Mouse (Mus musculus) gastrocnemius, adult 18-20 months (tissue): Measurements from ENCODE around the gene Gm10600. TPM values are rescaled to one million over a fixed set of nuclear protein-coding genes. Genes with fewer than 3 reads are reported as not detected.
"Not testable (repeated sequence)": the region's sequence is repeated elsewhere in the genome, so short reads cannot be mapped to it uniquely, and the experiment has no call there.

Source experiments
- DNase-seq: peaks from one replicate; pipeline ENCODE4 v3.0.0; 2021; ENCODE audit warnings: low spot score
- long read RNA-seq, 2 experiments: library from polyadenylated mRNA; stranded (forward); transcript quantifications; one replicate each; pipeline ENCODE4 v2.0.0; 2021
- total RNA-seq, 2 experiments: library from RNA; stranded (reverse); gene quantifications; 2 replicates each; pipeline ENCODE4 v1.2.3; 2021

Gene Gm10600
- under 1 TPM; 0.96 to 1.00 TPM for total RNA-seq
- long read RNA-seq, experiment 1, result 0 reads
- long read RNA-seq, experiment 2, result 0 reads

DNA sequence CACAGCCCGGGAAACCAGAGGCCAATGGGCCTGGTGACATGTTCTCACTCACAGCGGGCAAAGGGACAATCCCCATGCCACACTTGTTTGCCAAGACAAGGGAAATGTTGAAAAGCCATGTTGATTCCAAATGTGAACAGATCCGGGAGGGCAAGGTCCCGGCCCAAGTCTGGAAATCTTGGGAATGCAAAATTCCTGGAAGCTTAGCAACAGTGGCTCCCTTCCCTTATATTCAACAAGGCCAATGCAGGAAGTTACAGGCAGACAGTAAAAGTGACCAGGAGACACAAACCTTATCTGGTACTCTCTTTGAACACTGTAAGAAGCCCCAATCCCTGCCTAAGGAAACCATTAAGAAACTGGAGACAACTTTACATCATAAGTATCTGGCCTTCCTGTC lies at the start of gene Gm10600:
TSS of gene Gm10600 (plus strand) at position 301 of the 400 bp plus-strand sequence.
- DNase-seq, result not testable (repeated sequence)

DNA sequence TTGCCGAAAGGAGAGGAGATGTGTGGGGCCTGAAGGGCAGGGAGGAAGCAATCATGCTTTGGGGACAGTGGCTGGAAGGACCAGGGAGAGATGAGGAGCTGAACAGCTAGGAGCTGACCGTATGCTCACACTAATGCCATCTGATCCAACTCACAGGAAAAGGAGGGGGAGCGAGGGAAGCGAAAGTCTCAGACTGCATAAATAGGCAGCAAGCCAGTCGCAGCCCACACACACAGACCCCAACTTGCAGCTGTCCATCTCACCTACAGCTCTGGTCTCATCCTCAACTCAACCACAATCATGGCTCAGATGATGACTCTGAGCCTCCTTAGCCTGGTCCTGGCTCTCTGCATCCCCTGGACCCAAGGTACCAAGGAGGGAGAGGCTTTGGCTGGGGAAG lies 15.0 kb downstream of the Gm10600 start, which contains the start of gene Ccl21b:
TSS of gene Ccl21b (plus strand) at position 301 of the 400 bp plus-strand sequence.
- DNase-seq, result not testable (repeated sequence)

Other genes starting within 250 kb of the Gm10600 start
- gene Gm21093, start 205.9 kb upstream of the Gm10600 start, total RNA-seq, result not detected
- not detected for gene Gm3893, start 149.4 kb upstream of the Gm10600 start, total RNA-seq
- 10 to 100 TPM in 1 of 2 experiments, 1 to 10 TPM in 1; 9.6 to 12.6 TPM for gene Gm13304, start 125.8 kb upstream of the Gm10600 start, total RNA-seq
- gene Gm13306, start 87.2 kb upstream of the Gm10600 start, total RNA-seq, result under 1 TPM in 1 of 2 experiments, not detected in 1; 0.64 TPM
- gene Gm13305, start 72.0 kb upstream of the Gm10600 start, total RNA-seq, result under 1 TPM in 1 of 2 experiments, not detected in 1; 0.62 TPM
- not detected for gene Ccl21b, start 15.1 kb downstream of the Gm10600 start, total RNA-seq
- gene Gm21953, start 53.6 kb downstream of the Gm10600 start, total RNA-seq, result not detected
- gene Fam205a3, start 77.7 kb downstream of the Gm10600 start, total RNA-seq, result under 1 TPM in 1 of 2 experiments, not detected in 1; 0.12 TPM
- gene Gm21586, start 198.7 kb downstream of the Gm10600 start, total RNA-seq, result not detected
- under 1 TPM in 1 of 2 experiments, not detected in 1; 0.14 TPM for gene Gm2163, start 226.1 kb downstream of the Gm10600 start, total RNA-seq